Mouse (Mus musculus) hindbrain, embryonic 15.5 days (tissue): ENCODE measurements around the gene Fcrla. TPM values are rescaled to one million over a fixed set of nuclear protein-coding genes. Genes with fewer than 3 reads are reported as not detected.
"Not testable (repeated sequence)": the region's sequence is repeated elsewhere in the genome, so short reads cannot be mapped to it uniquely, and the experiment has no call there.

Experiments
- ATAC-seq: fragments of 200-750 bp; cut with Nextera tagmentation; 2 replicates; pipeline ENCODE4 v1.8.0; 2017; ENCODE audit warnings: low read depth, moderate number of reproducible peaks, moderate TSS enrichment; ENCODE audit not compliant: low FRiP score
- H3K27ac ChIP-seq: fragments of 300-500 bp; sonication (generic); replicated peaks from 2 replicates; pipeline ENCODE4 v1.5.1; 2015; ENCODE audit warnings: mild to moderate bottlenecking, inconsistent platforms
- H3K27me3 ChIP-seq: fragments of 300-500 bp; sonication (generic); 2 replicates; pipeline ENCODE4 v1.6.1; 2015; ENCODE audit warnings: control low read depth, inconsistent platforms
- H3K36me3 ChIP-seq: fragments of 300-500 bp; sonication (generic); 2 replicates; pipeline ENCODE4 v1.6.1; 2015; ENCODE audit warnings: control low read depth, inconsistent platforms
- H3K4me1 ChIP-seq: fragments of 300-500 bp; sonication (generic); replicated peaks from 2 replicates; pipeline ENCODE4 v1.6.1; 2015; ENCODE audit warnings: control low read depth, inconsistent platforms
- H3K4me2 ChIP-seq: fragments of 300-500 bp; sonication (generic); 2 replicates; pipeline ENCODE4 v1.6.1; 2015; ENCODE audit warnings: moderate library complexity, mild to moderate bottlenecking, inconsistent platforms
- H3K4me3 ChIP-seq: fragments of 300-500 bp; sonication (generic); 2 replicates; pipeline ENCODE4 v1.5.1; 2015; ENCODE audit warnings: mild to moderate bottlenecking, inconsistent platforms
- H3K9ac ChIP-seq: fragments of 300-500 bp; sonication (generic); 2 replicates; pipeline ENCODE4 v1.6.1; 2015; ENCODE audit warnings: inconsistent platforms
- H3K9me3 ChIP-seq: fragments of 300-500 bp; sonication (generic); 2 replicates; pipeline ENCODE4 v1.6.1; 2016; ENCODE audit warnings: control low read depth, inconsistent platforms
- WGBS: fragments of 180-500 bp; shearing (Covaris S2); methylation state at CpG from one replicate; pipeline ENCODE4 v1.1.7; 2015; 5-methylcytosine and 5-hydroxymethylcytosine counted together
- polyA plus RNA-seq: library from polyadenylated mRNA; unstranded; fragments of >200 nt; fragmentation: Nextera tagmentation; extraction: Ambion mirVana; gene quantifications from 2 replicates; pipeline ENCODE4 v1.2.1, GENCODE M21; 2015

Fcrla gene
- polyA plus RNA-seq, 1 experiment from 2014 or later = not detected

DNA sequence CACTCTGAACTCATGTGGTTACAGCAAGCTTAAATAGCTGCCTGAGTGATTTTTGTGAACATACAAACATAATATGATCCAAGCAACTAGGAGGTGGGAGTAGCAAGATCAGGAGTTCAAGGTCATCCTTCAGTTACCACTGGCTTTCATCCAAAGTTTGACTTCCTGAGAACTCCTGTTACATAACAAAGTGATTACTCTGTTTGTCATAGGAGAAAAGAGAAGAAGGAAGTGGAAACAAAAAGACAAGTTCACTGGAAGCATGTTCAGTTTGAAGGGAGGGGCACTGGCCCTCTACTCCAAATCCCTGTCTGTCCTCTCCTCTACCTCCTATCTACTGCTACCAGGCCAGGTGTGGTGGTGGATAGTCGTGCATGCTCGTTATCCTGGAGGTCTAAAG is 32.4 kb upstream of the Fcrla start:
- H3K9ac ChIP-seq = no peak overlapping the region
- no peaks in the 10 kb centered on the region for H3K9me3 ChIP-seq
- no peak overlapping the region for H3K4me2 ChIP-seq
- no peak for ATAC-seq
- no peaks in the 10 kb centered on the region for H3K27me3 ChIP-seq
- no peaks in the 10 kb centered on the region for H3K4me1 ChIP-seq
- H3K36me3 ChIP-seq = no peaks in the 10 kb centered on the region
- WGBS = 92% methylated on average over 2 of the region's 2 CpGs
- no peak overlapping the region for H3K4me3 ChIP-seq
- no peak overlapping the region for H3K27ac ChIP-seq

DNA sequence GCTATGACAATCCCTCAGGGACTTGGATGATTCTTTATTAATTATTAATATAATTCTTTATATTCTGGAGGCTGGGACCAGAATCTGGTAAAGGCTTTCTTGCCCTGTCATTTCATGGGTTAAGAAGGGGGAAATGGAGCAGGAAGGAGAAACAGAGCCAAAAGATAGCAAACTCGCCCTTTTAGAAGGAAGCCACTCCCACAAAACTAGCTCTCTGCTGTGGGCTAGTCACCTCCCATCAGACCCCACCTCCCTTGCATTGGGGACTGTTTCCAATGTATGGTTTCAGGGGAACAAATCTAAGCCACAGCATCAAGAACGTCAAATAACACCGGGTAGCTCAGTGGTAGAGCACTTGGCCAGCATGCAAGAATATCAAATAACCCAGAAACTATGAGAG is 30.8 kb upstream of the Fcrla start:
- no peak overlapping the region for H3K4me2 ChIP-seq
- no peaks in the 10 kb centered on the region for H3K9me3 ChIP-seq
- no peak overlapping the region for H3K4me3 ChIP-seq
- no peaks in the 10 kb centered on the region for H3K4me1 ChIP-seq
- no peak overlapping the region for H3K27ac ChIP-seq
- H3K9ac ChIP-seq = no peak overlapping the region
- no peak for ATAC-seq
- no peaks in the 10 kb centered on the region for H3K27me3 ChIP-seq
- no peaks in the 10 kb centered on the region for H3K36me3 ChIP-seq
- WGBS = 64% methylated on average over 3 of the region's 3 CpGs

GRCm38 (mm10) chr1:170953192-170953591 is 25.8 kb upstream of the Fcrla start:
- Histone ChIP-seq H3K36me3 (no peaks in the 10 kb centered on the region), H3K27ac (no peak overlapping the region), H3K4me2 (no peak overlapping the region), H3K4me3 (no peak overlapping the region), H3K9me3 (no peaks in the 10 kb centered on the region), H3K4me1 (no peaks in the 10 kb centered on the region), H3K27me3 (no peaks in the 10 kb centered on the region), H3K9ac (no peak overlapping the region)
- no peak for ATAC-seq
- WGBS = 90% methylated on average over 2 of the region's 2 CpGs

GRCm38 (mm10) chr1:170950772-170951171 is 23.4 kb upstream of the Fcrla start:
- Histone ChIP-seq H3K9me3 (no peaks in the 10 kb centered on the region), H3K4me3 (no peak overlapping the region), H3K4me2 (no peak overlapping the region), H3K9ac (no peak overlapping the region), H3K36me3 (no peaks in the 10 kb centered on the region), H3K4me1 (no peaks in the 10 kb centered on the region), H3K27me3 (no peaks in the 10 kb centered on the region), H3K27ac (no peak overlapping the region)
- no peak for ATAC-seq
- WGBS = 70% methylated on average over 3 of the region's 3 CpGs

- not testable (repeated sequence) for H3K36me3 ChIP-seq, H3K4me2 ChIP-seq, H3K27ac ChIP-seq, H3K9ac ChIP-seq, H3K4me1 ChIP-seq, H3K9me3 ChIP-seq, H3K27me3 ChIP-seq, H3K4me3 ChIP-seq, ATAC-seq
- 98% methylated on average over 8 of the region's 9 CpGs for WGBS
Measured at GRCm38 (mm10) chr1:170944908-170945307, 17.5 kb upstream of the Fcrla start.

GRCm38 (mm10) chr1:170944151-170944550 is 16.8 kb upstream of the Fcrla start:
- H3K27me3 ChIP-seq, H3K9me3 ChIP-seq, H3K27ac ChIP-seq, H3K4me2 ChIP-seq, H3K4me1 ChIP-seq, H3K36me3 ChIP-seq, ATAC-seq, H3K9ac ChIP-seq, H3K4me3 ChIP-seq: not testable (repeated sequence)
- 93% methylated on average over 9 of the region's 9 CpGs for WGBS

DNA sequence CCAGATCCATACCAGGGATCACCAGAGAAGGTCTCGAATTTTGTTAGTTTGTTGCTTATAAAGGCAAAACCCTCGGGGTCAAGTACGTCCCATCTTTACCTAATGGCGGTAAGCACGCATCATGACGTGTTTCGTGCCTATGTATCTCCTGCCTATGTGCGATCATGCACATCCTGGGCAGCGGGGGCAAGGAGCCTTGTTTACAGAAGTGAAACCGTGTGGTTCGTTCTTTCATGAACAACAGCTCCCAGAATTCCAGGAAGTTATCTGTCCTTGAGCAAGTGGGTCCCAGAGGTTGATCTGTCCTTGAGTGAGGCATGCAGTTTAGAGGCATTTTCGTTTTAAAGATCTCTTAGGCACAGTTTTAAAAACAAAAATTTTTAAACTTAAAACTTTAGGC is 11.9 kb upstream of the Fcrla start:
- H3K27me3 ChIP-seq = no peaks in the 10 kb centered on the region
- H3K4me2 ChIP-seq = no peak overlapping the region
- no peaks in the 10 kb centered on the region for H3K9me3 ChIP-seq
- H3K36me3 ChIP-seq = no peaks in the 10 kb centered on the region
- H3K4me1 ChIP-seq = no peaks in the 10 kb centered on the region
- H3K4me3 ChIP-seq = no peak overlapping the region
- H3K27ac ChIP-seq = no peak overlapping the region
- no peak overlapping the region for H3K9ac ChIP-seq
- ATAC-seq = no peak
- 92% methylated on average over 12 of the region's 12 CpGs for WGBS

- Histone ChIP-seq H3K4me3 (no peak overlapping the region), H3K4me2 (no peak overlapping the region), H3K9me3 (no peaks in the 10 kb centered on the region), H3K4me1 (no peaks in the 10 kb centered on the region), H3K27me3 (no peaks in the 10 kb centered on the region), H3K36me3 (no peaks in the 10 kb centered on the region), H3K27ac (no peak overlapping the region), H3K9ac (no peak overlapping the region)
- WGBS = 82% methylated on average over 2 of the region's 2 CpGs
- ATAC-seq = no peak
Measured at GRCm38 (mm10) chr1:170934383-170934782, 7.0 kb upstream of the Fcrla start.

GRCm38 (mm10) chr1:170933940-170934339 is 6.6 kb upstream of the Fcrla start:
- Histone ChIP-seq H3K27me3 (no peaks in the 10 kb centered on the region), H3K27ac (no peak overlapping the region), H3K36me3 (no peaks in the 10 kb centered on the region), H3K4me2 (no peak overlapping the region), H3K9me3 (no peaks in the 10 kb centered on the region), H3K9ac (no peak overlapping the region), H3K4me3 (no peak overlapping the region), H3K4me1 (no peaks in the 10 kb centered on the region)
- WGBS = 89% methylated on average over 1 of the region's 1 CpGs
- no peak for ATAC-seq

DNA sequence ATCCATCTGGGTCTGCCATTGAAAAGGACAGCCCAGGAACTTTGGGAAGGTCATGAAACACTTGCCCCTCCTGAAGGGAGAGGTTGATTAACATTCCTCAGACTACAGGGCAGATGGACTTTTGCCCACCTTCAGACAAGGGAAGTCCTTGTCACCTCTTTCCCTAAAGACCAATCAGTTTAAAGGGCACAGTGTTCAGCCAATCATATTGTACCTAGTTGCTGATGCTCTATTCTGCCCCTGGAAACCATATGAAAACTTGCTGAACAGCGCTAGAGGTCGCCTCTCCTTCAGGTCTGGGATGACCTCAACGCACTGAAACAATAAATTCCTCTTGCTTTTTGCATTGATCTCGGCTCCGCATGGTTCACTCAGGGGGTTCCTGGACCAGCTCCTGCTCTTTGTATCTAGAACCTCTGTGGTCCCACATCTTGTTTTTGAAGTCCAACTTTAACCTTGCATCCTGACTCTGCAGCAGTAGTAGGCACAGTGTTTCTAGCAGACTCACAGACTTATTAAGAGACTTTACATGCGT is 6.1 kb upstream of the Fcrla start:
- no peaks in the 10 kb centered on the region for H3K4me1 ChIP-seq
- H3K9me3 ChIP-seq = no peaks in the 10 kb centered on the region
- no peak overlapping the region for H3K4me2 ChIP-seq
- H3K4me3 ChIP-seq = no peak overlapping the region
- no peak overlapping the region for H3K9ac ChIP-seq
- H3K36me3 ChIP-seq = no peaks in the 10 kb centered on the region
- H3K27me3 ChIP-seq = no peaks in the 10 kb centered on the region
- no peak overlapping the region for H3K27ac ChIP-seq
- ATAC-seq = no peak
- 75% methylated on average over 6 of the region's 6 CpGs for WGBS

DNA sequence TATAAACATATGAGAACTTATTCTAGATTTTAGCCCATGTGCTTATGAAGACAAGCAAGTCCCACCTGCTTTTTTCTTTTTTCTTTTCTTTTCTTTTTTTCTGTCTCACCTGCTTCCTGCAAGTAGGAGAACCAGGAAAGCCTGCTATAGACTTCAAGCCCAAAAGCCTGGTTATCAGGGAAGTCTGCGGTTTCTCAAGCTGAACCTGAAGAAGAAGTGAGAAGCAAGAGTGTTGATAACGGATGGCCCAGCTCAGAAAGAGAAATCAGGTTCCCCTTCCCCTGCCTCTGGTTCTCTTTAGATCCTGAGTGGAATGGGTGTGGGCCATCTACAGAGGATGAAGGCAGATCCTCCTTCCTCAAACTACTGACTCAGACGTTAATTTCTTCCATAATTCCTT is 4.7 kb upstream of the Fcrla start:
- Histone ChIP-seq H3K4me3 (no peak overlapping the region), H3K9ac (no peak overlapping the region), H3K4me1 (no peaks in the 10 kb centered on the region), H3K27me3 (no peaks in the 10 kb centered on the region), H3K4me2 (no peak overlapping the region), H3K36me3 (no peaks in the 10 kb centered on the region), H3K9me3 (no peaks in the 10 kb centered on the region), H3K27ac (no peak overlapping the region)
- no peak for ATAC-seq
- whole genome bisulfite sequencing = 93% methylated on average over 3 of the region's 3 CpGs

DNA sequence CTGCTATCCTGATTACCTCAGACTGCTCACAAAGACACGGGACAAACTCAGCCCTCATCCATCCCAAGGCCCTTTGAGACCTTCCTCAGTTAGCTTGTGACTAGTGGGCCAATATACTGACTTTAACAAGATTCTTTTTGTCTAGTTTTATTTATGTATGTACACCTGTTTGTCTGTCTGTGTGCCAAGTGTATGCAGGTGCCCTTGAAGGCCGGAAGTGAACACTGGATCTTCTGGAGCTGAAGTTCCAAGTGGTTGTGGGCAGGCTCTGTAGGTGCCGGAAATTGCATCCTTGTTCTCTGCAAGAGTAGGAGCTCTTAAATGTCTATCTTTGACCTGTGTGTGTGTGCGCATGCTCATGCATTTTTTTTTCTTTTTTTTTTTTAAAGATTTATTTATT is 1.9 kb upstream of the Fcrla start:
- ATAC-seq = no peak
- no peaks in the 10 kb centered on the region for H3K9me3 ChIP-seq
- WGBS = 89% methylated on average over 4 of the region's 4 CpGs
- H3K9ac ChIP-seq = no peak overlapping the region
- no peaks in the 10 kb centered on the region for H3K4me1 ChIP-seq
- H3K4me3 ChIP-seq = no peak overlapping the region
- no peaks in the 10 kb centered on the region for H3K27me3 ChIP-seq
- no peaks in the 10 kb centered on the region for H3K36me3 ChIP-seq
- no peak overlapping the region for H3K4me2 ChIP-seq
- no peak overlapping the region for H3K27ac ChIP-seq

DNA sequence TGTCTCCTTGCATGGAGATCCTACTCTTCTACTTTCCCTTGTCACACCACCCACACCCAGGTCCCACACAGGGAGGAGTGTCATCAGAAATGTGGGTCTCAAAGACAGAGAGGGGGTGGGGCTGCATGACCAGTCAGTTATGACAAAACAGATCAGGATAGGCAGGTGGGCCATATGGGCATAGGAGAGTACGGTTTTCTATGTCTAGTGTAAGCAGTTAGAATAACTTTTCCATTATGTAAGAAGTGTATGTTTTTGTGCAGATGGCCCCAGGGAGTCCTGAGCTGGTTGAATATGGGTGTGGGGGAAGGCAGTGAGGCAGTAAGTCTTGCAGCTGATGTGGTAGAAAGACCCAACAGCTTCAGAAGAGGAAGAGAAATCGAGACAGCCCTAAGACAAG is 1.1 kb upstream of the Fcrla start:
- no peak overlapping the region for H3K4me3 ChIP-seq
- no peaks in the 10 kb centered on the region for H3K9me3 ChIP-seq
- H3K27me3 ChIP-seq = no peaks in the 10 kb centered on the region
- H3K36me3 ChIP-seq = no peaks in the 10 kb centered on the region
- H3K4me1 ChIP-seq = no peaks in the 10 kb centered on the region
- no peak overlapping the region for H3K27ac ChIP-seq
- H3K9ac ChIP-seq = no peak overlapping the region
- ATAC-seq = no peak
- H3K4me2 ChIP-seq = no peak overlapping the region
- WGBS = 78% methylated on average over 2 of the region's 2 CpGs
